Mouse (Mus musculus) cerebral cortex, adult 2 months (tissue): ENCODE measurements around the gene Skint10.

Experiments
- WGBS: fragments of 180-500 bp; shearing (Covaris S2); methylation state at CpG from one replicate; pipeline ENCODE4 v1.1.7; 2018; 5-methylcytosine and 5-hydroxymethylcytosine counted together

The Skint10 gene

GRCm38 (mm10) chr4:112774766-112775165 is at the start of gene Skint10:
Gene Skint10 (minus strand): TSS chr4:112774866.
- 57% methylated on average over 1 of the region's 1 CpGs for WGBS

DNA sequence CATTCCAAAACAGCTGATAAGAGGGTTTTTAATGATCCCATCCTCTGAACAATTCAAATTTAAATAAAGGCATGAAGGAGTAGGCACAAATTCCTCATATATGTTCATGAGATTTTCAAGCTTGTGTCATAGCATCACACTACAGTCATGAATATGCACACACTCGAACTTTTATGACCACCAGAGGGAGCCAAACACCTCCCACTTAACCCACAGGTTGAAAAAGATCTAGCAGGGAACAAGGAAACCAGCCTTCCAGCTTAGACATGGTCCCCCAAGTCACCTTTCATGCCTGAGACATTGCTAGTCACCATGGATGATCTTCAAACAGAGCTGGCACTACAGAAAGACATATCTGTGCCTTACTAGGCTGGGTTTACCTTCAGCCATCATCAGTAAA is 16.0 kb upstream of the Skint10 start:
- 0% methylated on average over 1 of the region's 1 CpGs for WGBS
